Mouse (Mus musculus): ENCODE measurements around the gene Glipr1l2. TPM values are rescaled to one million over a fixed set of nuclear protein-coding genes. Genes with fewer than 3 reads are reported as not detected.

The Glipr1l2 gene
- total and polyA plus RNA-seq, 2 experiments from 2014 or later: not detected

DNA sequence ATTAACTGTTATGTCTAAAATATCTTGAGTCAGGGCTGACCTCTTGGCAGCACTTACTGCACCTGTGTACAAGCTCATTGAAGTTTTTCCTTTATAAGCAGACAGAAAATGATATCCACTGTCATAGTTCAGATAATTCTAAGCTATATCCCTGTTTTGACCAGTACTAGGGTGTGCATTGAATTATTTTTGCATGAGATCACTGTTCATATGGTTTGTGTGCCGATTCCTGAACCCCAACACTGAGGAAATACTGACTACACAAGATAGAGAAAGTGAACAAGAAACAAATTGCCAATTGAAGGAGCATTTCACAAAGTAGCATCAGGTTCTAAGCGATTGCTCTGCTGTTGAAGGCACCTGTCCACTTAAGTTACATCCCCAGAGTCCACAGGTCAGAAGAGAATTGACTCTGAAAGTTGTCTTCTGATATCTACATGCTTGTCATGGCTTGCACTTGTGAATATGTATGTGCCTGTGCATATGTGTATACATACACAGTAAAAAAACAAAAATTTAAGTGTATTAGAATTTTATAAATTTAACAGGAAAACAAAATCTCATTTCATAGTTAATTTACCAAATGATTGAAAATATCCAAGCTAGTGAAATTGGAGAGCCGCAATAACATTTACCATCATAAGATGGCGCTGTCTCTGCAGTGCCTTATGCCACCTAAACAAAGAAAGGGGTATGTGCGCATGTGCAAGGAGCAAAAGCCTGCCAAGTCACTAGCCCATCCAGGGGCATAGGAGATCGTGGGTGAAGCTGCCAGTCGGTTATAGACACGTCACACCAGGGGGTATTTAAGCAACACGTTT lies 55.1 kb downstream of the Glipr1l2 start:
- DNase-seq (ENCODE audit: low spot score): peak; percentile 94
- H3K4me3 ChIP-seq (ENCODE audit: low read depth, low read length): peak overlapping the region; percentile 29
- peak overlapping the region; percentile 41 for H3K4me2 ChIP-seq (ENCODE audit: low read depth, low read length, poor library complexity, severe bottlenecking)
- H3K9ac ChIP-seq (replicated peaks; ENCODE audit: low read length, poor library complexity, severe bottlenecking): peak overlapping the region; percentile 33; the same call in 1 of the 2 replicates
- TF ChIP-seq CTCF (IDR thresholded peaks at IDR 0.05): peak; percentile 86
- ATAC-seq (ENCODE audit: low FRiP score): peak; percentile 83; the same call in 1 of the 2 replicates
- H3K27me3 ChIP-seq (ENCODE audit: insufficient read depth, low read length): no peaks in the 10 kb centered on the region
- H3K9me3 ChIP-seq (ENCODE audit: low read length): no peaks in the 10 kb centered on the region
- 14% methylated on average over 9 of the region's 9 CpGs for WGBS
- no peaks in the 10 kb centered on the region for H3K36me3 ChIP-seq (ENCODE audit: insufficient read depth, low read length)
- no peaks in the 10 kb centered on the region for H3K4me1 ChIP-seq (ENCODE audit: insufficient read depth, low read length)
- H3K27ac ChIP-seq (ENCODE audit: low read depth, low read length): no peak overlapping the region

DNA sequence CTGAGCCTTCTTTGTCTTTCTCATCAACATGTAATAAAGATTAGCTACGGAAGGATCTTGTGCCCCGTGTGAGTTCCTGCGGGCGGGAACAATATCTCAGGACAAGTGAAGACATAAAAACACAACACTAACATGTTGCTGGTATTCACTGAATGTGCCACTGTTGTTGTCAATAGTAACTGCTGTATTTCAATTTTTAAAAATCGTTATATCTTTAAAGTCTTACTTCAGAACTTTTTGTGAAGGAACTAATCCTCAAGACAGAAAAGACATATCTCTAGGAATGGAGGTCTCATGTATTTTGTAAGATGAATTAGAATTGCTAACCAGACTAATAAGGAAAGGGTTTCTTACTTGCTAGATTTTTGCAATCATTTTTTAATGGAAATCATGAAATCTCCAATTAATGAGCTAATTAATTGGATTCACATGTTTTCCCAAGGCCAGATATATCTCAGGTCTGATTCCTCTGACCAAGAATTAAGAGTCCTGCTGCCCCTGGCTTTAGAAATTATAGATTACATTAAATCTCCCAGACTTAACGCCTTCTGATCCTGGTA lies 55.8 kb downstream of the Glipr1l2 start:
- ATAC-seq (ENCODE audit: low FRiP score) (no peak), DNase-seq (ENCODE audit: low spot score) (no peak)
- TF ChIP-seq CTCF (IDR thresholded peaks at IDR 0.05): no peak
- H3K9ac ChIP-seq (replicated peaks; ENCODE audit: low read length, poor library complexity, severe bottlenecking): peak overlapping the region; percentile 33; the same call in 1 of the 2 replicates
- H3K9me3 ChIP-seq (ENCODE audit: low read length): no peaks in the 10 kb centered on the region
- H3K4me1 ChIP-seq (ENCODE audit: insufficient read depth, low read length): no peaks in the 10 kb centered on the region
- no peaks in the 10 kb centered on the region for H3K27me3 ChIP-seq (ENCODE audit: insufficient read depth, low read length)
- peak overlapping the region; percentile 41 for H3K4me2 ChIP-seq (ENCODE audit: low read depth, low read length, poor library complexity, severe bottlenecking)
- no peaks in the 10 kb centered on the region for H3K36me3 ChIP-seq (ENCODE audit: insufficient read depth, low read length)
- H3K4me3 ChIP-seq (ENCODE audit: low read depth, low read length): peak overlapping the region; percentile 29
- no peak overlapping the region for H3K27ac ChIP-seq (ENCODE audit: low read depth, low read length)
- 17% methylated on average over 6 of the region's 6 CpGs for WGBS

DNA sequence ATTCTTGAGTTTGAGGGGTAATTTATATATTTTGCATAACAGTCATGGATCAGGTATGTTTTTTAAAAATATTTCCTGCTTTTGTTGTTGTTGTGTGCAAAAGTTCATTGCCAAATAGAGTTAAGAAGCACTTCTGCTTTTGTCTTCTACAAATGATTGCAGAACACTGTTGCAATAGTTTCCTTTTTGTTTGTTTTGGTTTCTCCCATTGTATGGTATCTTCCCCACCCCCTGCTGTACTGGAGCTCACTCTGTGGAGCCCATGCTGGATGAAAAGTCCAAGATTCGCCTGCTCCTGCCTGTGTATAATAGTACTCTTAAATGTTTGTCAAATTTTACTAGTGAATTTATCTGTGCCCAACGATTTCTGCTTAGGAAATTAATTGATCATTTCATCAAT lies 56.7 kb downstream of the Glipr1l2 start:
- no peak overlapping the region for H3K9ac ChIP-seq (replicated peaks; ENCODE audit: low read length, poor library complexity, severe bottlenecking)
- no peaks in the 10 kb centered on the region for H3K27me3 ChIP-seq (ENCODE audit: insufficient read depth, low read length)
- no peaks in the 10 kb centered on the region for H3K4me1 ChIP-seq (ENCODE audit: insufficient read depth, low read length)
- no peaks in the 10 kb centered on the region for H3K36me3 ChIP-seq (ENCODE audit: insufficient read depth, low read length)
- no peak overlapping the region for H3K4me3 ChIP-seq (ENCODE audit: low read depth, low read length)
- TF ChIP-seq CTCF (IDR thresholded peaks at IDR 0.05): no peak
- ATAC-seq (ENCODE audit: low FRiP score): no peak
- 57% methylated on average over 2 of the region's 2 CpGs for WGBS
- no peak overlapping the region for H3K4me2 ChIP-seq (ENCODE audit: low read depth, low read length, poor library complexity, severe bottlenecking)
- DNase-seq (ENCODE audit: low spot score): no peak
- no peaks in the 10 kb centered on the region for H3K9me3 ChIP-seq (ENCODE audit: low read length)
- no peak overlapping the region for H3K27ac ChIP-seq (ENCODE audit: low read depth, low read length)

Other genes starting within 250 kb of the Glipr1l2 start
- 26.2 and 27.5 TPM in 2 replicates for gene Krr1, start 110.7 kb upstream of the Glipr1l2 start, total RNA-seq (2014; rRNA removed)
- gene Krr1, start 110.7 kb upstream of the Glipr1l2 start, polyA plus RNA-seq (2015; fragmentation: Nextera tagmentation; extraction: Ambion mirVana): 27.5 and 27.9 TPM in 2 replicates
- 0.49 and 2.7 TPM in 2 replicates for gene Glipr1, start 80.7 kb upstream of the Glipr1l2 start, total RNA-seq (2014; rRNA removed)
- gene Glipr1, start 80.7 kb upstream of the Glipr1l2 start, polyA plus RNA-seq (2015; fragmentation: Nextera tagmentation; extraction: Ambion mirVana): 0.85 and 1.2 TPM in 2 replicates
- gene Glipr1l1, start 23.2 kb upstream of the Glipr1l2 start, total RNA-seq (2014; rRNA removed): 0.77 TPM in 1 of 2 replicates, not detected in the other
- 0.17 TPM in 1 of 2 replicates, not detected in the other for gene Glipr1l1, start 23.2 kb upstream of the Glipr1l2 start, polyA plus RNA-seq (2015; fragmentation: Nextera tagmentation; extraction: Ambion mirVana)
- 0.61 and 1.6 TPM in 2 replicates for gene Glipr1l3, start 77.0 kb downstream of the Glipr1l2 start, total RNA-seq (2014; rRNA removed)
- 0.58 and 0.59 TPM in 2 replicates for gene Glipr1l3, start 77.0 kb downstream of the Glipr1l2 start, polyA plus RNA-seq (2015; fragmentation: Nextera tagmentation; extraction: Ambion mirVana)
- 0.61 and 0.93 TPM in 2 replicates for gene Caps2, start 80.3 kb downstream of the Glipr1l2 start, total RNA-seq (2014; rRNA removed)
- 0.43 and 0.52 TPM in 2 replicates for gene Caps2, start 80.3 kb downstream of the Glipr1l2 start, polyA plus RNA-seq (2015; fragmentation: Nextera tagmentation; extraction: Ambion mirVana)
- 20.6 and 23.7 TPM in 2 replicates for gene Kcnc2, start 187.8 kb downstream of the Glipr1l2 start, total RNA-seq (2014; rRNA removed)
- gene Kcnc2, start 187.8 kb downstream of the Glipr1l2 start, polyA plus RNA-seq (2015; fragmentation: Nextera tagmentation; extraction: Ambion mirVana): 7.0 and 7.2 TPM in 2 replicates

Data from midbrain, postnatal 0 days (tissue).